Mouse (Mus musculus) gastrocnemius, adult 8-10 months (tissue): ENCODE results near the gene Kcnq2. TPM values are rescaled to one million over a fixed set of nuclear protein-coding genes. Genes with fewer than 3 reads are reported as not detected.

Experiments used
- DNase-seq, 2 experiments: peaks; one replicate each; pipeline ENCODE4 v3.0.0; 2022; ENCODE audit warnings: low spot score in 2 of 2
- total RNA-seq, 4 experiments: library from RNA; stranded (reverse); gene quantifications; 2 replicates each; pipeline ENCODE4 v1.2.4; 2022

The Kcnq2 gene
- total RNA-seq, 4 experiments from 2014 or later = 0.15 to 0.19 TPM; not detected in 2

DNA sequence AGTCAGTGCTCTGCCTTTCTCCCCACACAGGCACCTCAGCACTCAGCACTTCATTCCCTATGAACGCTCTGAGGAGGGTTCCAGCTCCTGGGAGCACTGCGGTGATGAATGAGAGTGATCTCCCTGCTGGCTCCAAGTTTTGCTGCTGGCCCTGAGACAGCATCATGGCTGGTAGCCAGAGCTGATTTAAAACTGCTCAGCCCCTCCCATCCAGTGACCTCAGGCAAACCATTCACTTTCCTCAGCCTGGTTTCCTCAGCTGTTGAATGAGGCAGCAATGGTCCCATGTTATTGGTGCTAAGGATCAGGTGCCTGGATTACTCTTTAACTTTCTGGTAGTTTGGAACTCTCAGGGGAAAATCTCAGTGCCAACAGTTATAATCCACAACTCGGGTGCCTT is 91.7 kb downstream of the Kcnq2 start, which contains the start of gene Chrna4:
Gene Chrna4, minus strand, starts transcription at position 110 of the 400 bp plus-strand sequence.
- no peak for DNase-seq

- no peak for DNase-seq
Observed at GRCm38 (mm10) chr2:181042376-181042775, 92.7 kb downstream of the Kcnq2 start.

DNA sequence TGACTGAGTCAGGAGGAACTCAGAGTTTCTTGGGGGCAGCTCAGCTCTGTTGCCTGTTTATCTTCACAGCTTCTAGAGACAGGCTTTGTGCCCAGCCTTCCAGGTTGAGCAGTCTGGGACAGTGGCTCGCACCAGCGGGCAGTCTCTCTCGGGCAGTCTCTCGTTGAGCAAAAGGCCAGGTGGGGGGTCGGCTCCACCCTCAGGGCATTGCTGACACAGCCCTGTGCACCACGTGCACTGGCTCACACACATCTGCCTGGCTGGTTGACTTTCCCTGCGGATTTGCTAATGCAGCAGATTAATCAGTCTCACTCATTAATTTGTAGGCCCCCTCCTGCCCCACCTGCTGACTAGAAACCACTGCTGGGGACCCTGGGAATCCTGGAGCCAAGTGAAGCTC is 93.2 kb downstream of the Kcnq2 start:
- DNase-seq = no peak

- DNase-seq = no peak
Observed at GRCm38 (mm10) chr2:181039356-181039680, 95.8 kb downstream of the Kcnq2 start.

- no peak for DNase-seq
Observed at GRCm38 (mm10) chr2:181038644-181039355, 96.3 kb downstream of the Kcnq2 start.

DNA sequence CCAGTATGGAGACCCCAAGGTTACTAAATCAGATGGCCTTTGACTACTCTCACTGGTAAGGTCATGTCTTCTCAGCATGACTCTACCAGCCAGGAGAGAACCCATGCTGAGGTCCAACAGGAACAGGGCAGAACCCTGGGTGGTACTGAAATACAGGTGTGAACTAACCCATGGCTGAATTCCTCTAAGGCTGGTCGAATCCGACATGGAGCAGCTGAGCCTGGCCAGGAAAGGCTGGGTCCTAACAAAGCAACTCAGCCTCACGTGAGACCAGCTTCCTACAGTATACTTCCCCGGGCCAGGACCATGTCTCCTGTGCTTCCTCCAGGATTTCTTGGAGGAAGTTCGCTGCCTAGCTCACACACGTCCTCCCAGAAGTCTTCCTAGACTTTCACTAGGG is 98.5 kb downstream of the Kcnq2 start:
- no peak for DNase-seq

GRCm38 (mm10) chr2:181035186-181035585 is 99.9 kb downstream of the Kcnq2 start:
- no peak for DNase-seq

DNA sequence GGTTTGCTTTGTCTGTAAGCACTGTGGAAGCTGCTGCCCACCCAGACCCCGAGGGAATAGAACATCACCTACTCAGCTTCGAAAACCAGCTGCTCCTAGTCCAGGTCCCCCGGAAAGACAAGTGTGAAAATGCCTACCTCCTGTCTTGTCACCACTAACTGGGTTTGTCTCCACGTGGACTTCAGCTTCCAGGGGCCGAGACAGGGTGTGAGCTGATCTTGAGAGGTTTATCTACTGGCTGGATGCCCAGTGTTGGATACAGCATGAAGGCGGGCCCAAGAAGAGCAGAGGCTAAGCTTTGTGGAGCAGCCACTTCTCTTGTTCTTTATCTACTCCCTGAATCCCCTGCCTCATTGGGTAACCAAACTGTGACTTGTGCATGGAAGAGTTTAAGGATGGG is 101.8 kb downstream of the Kcnq2 start:
- no peak for DNase-seq

DNA sequence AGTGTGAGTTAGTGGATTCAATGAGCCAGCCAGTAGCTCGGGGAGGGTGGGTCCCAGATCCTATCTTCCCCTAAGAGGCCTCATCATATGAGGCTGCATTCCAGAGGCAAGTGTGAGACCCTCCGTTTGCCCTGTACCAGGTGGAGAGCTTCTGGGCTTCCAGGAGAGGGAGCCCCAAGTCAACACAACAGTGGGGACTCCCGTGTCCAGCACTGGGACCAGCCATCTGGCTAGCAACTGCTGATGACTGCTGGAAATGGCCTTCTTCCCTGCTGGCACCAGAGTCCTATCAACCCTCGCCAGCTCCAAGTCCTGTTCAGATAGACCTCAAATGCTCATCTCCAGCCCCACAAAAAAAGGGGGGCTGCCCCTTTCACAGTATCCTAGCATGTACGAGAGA is 102.7 kb downstream of the Kcnq2 start:
- no peak for DNase-seq

DNA sequence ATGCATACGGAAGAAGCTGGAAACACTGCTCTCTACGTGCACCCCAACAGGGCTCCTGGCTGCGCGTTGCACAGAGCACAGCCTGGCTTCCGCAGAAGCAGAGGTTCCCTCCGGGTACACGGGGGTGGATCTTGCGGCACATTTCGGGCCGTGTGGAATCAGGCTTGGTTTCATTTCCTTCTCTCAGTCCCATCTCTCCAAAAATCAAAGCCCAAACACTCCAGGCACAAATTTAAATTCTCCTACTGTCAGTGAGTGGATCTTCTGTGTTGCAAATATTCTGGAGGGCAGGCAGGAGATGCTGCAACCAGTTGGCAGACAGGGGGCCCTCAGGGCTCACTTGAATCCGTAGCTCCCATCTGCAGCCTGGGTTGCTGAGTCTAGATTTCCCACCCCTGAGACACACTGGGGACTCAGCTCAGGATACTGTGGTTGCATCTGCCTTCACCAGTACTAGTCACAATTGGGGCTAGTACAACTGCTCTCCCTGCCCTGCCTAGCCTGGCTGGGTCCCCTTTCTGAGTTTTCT is 103.6 kb downstream of the Kcnq2 start:
- DNase-seq = no peak

Other genes with a start within 250 kb of the Kcnq2 start
- 10 to 100 TPM; 35.2 to 43.3 (median 38.5) TPM for gene Ythdf1, start 214.4 kb downstream of the Kcnq2 start, total RNA-seq
- not detected for gene Birc7, start 206.3 kb downstream of the Kcnq2 start, total RNA-seq
- gene Nkain4, start 180.6 kb downstream of the Kcnq2 start, total RNA-seq = 1 to 10 TPM in 1 of 4 experiments, not detected in 3; 1.4 TPM
- gene Arfgap1, start 168.1 kb downstream of the Kcnq2 start, total RNA-seq = 10 to 100 TPM; 31.7 to 34.2 (median 33.0) TPM
- 1 to 10 TPM in 2 of 4 experiments, under 1 TPM in 2; 0.75 to 1.8 (median 1.2) TPM for gene Col20a1, start 148.8 kb downstream of the Kcnq2 start, total RNA-seq
- under 1 TPM in 2 of 4 experiments, not detected in 2; 0.09 to 0.15 TPM for gene Chrna4, start 91.8 kb downstream of the Kcnq2 start, total RNA-seq
- gene Eef1a2, start 21.7 kb upstream of the Kcnq2 start, total RNA-seq = 1,000 to 10,000 TPM; 1,913 to 2,067 (median 2,007) TPM
- gene Ppdpf, start 51.9 kb upstream of the Kcnq2 start, total RNA-seq = 10 to 100 TPM; 38.4 to 43.8 (median 40.1) TPM
- not detected for gene Ptk6, start 67.5 kb upstream of the Kcnq2 start, total RNA-seq
- gene Srms, start 77.9 kb upstream of the Kcnq2 start, total RNA-seq = under 1 TPM in 2 of 4 experiments, not detected in 2; 0.22 to 0.24 TPM
- gene Fndc11, start 84.7 kb upstream of the Kcnq2 start, total RNA-seq = not detected
- gene Helz2, start 106.7 kb upstream of the Kcnq2 start, total RNA-seq = 1 to 10 TPM; 1.4 to 1.8 (median 1.6) TPM
- gene Gmeb2, start 152.7 kb upstream of the Kcnq2 start, total RNA-seq = 1 to 10 TPM; 6.8 to 9.8 (median 7.9) TPM
- gene Stmn3, start 179.2 kb upstream of the Kcnq2 start, total RNA-seq = not detected
- gene Rtel1, start 184.4 kb upstream of the Kcnq2 start, total RNA-seq = 10 to 100 TPM in 1 of 4 experiments, 1 to 10 TPM in 3; 8.4 to 12.9 (median 9.0) TPM
- 10 to 100 TPM in 2 of 4 experiments, 1 to 10 TPM in 2; 9.3 to 11.2 (median 10.3) TPM for gene Zgpat, start 229.6 kb upstream of the Kcnq2 start, total RNA-seq
- 10 to 100 TPM; 20.9 to 25.1 (median 23.8) TPM for gene Arfrp1, start 230.1 kb upstream of the Kcnq2 start, total RNA-seq
- 1 to 10 TPM; 2.2 to 4.0 (median 3.0) TPM for gene Lime1, start 244.8 kb upstream of the Kcnq2 start, total RNA-seq